Mouse (Mus musculus): ENCODE measurements around the gene Otog. TPM values are rescaled to one million over a fixed set of nuclear protein-coding genes. Genes with fewer than 3 reads are reported as not detected.

Gene Otog
- 0.08 TPM in 1 of 2 replicates, not detected in the other for polyA plus RNA-seq (2014; fragmentation: Nextera tagmentation; extraction: Ambion mirVana)

- Histone ChIP-seq H3K27ac (replicated peaks in 1 of 2; ENCODE audit: control insufficient read depth in 1 of 2, insufficient read depth in 1 of 2, low read depth in 2 of 2, low read length in 2 of 2) (no peak within 1 kb of the TSS), H3K4me2 (ENCODE audit: low read length) (no peak within 1 kb of the TSS), H3K9me3 (ENCODE audit: control insufficient read depth, low read length) (no peaks in the 10 kb centered on the region), H3K36me3 (ENCODE audit: control insufficient read depth, insufficient read depth, low read length) (no peaks in the 10 kb centered on the region), H3K9ac (ENCODE audit: low read length) (no peak within 1 kb of the TSS), H3K27me3 (ENCODE audit: control insufficient read depth, insufficient read depth, low read length) (0 out of 2 replicates have a peak, but pooled peaks cover 5% of the 10 kb centered on the region), H3K4me1 (ENCODE audit: control insufficient read depth in 2 of 2, insufficient read depth in 2 of 2, low read length in 2 of 2) (peaks cover 6 to 7% of the 10 kb centered on the region in 2 experiments; a peak in 2 of 4 replicates), H3K4me3 (ENCODE audit: control insufficient read depth in 1 of 2, insufficient read depth in 1 of 2, low read depth in 1 of 2, low read length in 2 of 2) (no peak within 1 kb of the TSS)
- no peak for ATAC-seq (ENCODE audit: insufficient number of reproducible peaks, insufficient read depth, low FRiP score, low read depth)
- WGBS = 56% methylated on average over 2 of the region's 2 CpGs
Observed at GRCm38 (mm10) chr7:46240696-46241095, at the start of gene Otog. TSS of gene Otog (plus strand) at chr7:46240987.

- H3K4me2 ChIP-seq (ENCODE audit: low read length) = no peak overlapping the region
- no peaks in the 10 kb centered on the region for H3K9me3 ChIP-seq (ENCODE audit: control insufficient read depth, low read length)
- no peaks in the 10 kb centered on the region for H3K36me3 ChIP-seq (ENCODE audit: control insufficient read depth, insufficient read depth, low read length)
- no peak for ATAC-seq (ENCODE audit: insufficient number of reproducible peaks, insufficient read depth, low FRiP score, low read depth)
- H3K27me3 ChIP-seq (ENCODE audit: control insufficient read depth, insufficient read depth, low read length) = no peaks in the 10 kb centered on the region
- no peak overlapping the region for H3K4me3 ChIP-seq (ENCODE audit: control insufficient read depth in 1 of 2, insufficient read depth in 1 of 2, low read depth in 1 of 2, low read length in 2 of 2)
- WGBS = 73% methylated on average over 5 of the region's 5 CpGs
- no peak overlapping the region for H3K9ac ChIP-seq (ENCODE audit: low read length)
- H3K4me1 ChIP-seq (ENCODE audit: control insufficient read depth in 2 of 2, insufficient read depth in 2 of 2, low read length in 2 of 2) = no peaks in the 10 kb centered on the region
- no peak overlapping the region for H3K27ac ChIP-seq (replicated peaks in 1 of 2; ENCODE audit: control insufficient read depth in 1 of 2, insufficient read depth in 1 of 2, low read depth in 2 of 2, low read length in 2 of 2)
Observed at GRCm38 (mm10) chr7:46195356-46195755, 45.4 kb upstream of the Otog start.

GRCm38 (mm10) chr7:46200021-46200420, 40.8 kb upstream of the Otog start:
- 69% methylated on average over 6 of the region's 6 CpGs for WGBS
- no peak overlapping the region for H3K4me2 ChIP-seq (ENCODE audit: low read length)
- ATAC-seq (ENCODE audit: insufficient number of reproducible peaks, insufficient read depth, low FRiP score, low read depth) = no peak
- H3K9me3 ChIP-seq (ENCODE audit: control insufficient read depth, low read length) = no peaks in the 10 kb centered on the region
- no peaks in the 10 kb centered on the region for H3K36me3 ChIP-seq (ENCODE audit: control insufficient read depth, insufficient read depth, low read length)
- H3K4me1 ChIP-seq (ENCODE audit: control insufficient read depth in 2 of 2, insufficient read depth in 2 of 2, low read length in 2 of 2) = peaks cover 0 to 3% of the 10 kb centered on the region in 2 experiments; a peak in 1 of 4 replicates
- H3K9ac ChIP-seq (ENCODE audit: low read length) = no peak overlapping the region
- H3K4me3 ChIP-seq (ENCODE audit: control insufficient read depth in 1 of 2, insufficient read depth in 1 of 2, low read depth in 1 of 2, low read length in 2 of 2) = no peak overlapping the region
- no peak overlapping the region for H3K27ac ChIP-seq (replicated peaks in 1 of 2; ENCODE audit: control insufficient read depth in 1 of 2, insufficient read depth in 1 of 2, low read depth in 2 of 2, low read length in 2 of 2)
- no peaks in the 10 kb centered on the region for H3K27me3 ChIP-seq (ENCODE audit: control insufficient read depth, insufficient read depth, low read length)

GRCm38 (mm10) chr7:46201649-46202048, 39.1 kb upstream of the Otog start:
- Histone ChIP-seq H3K4me2 (ENCODE audit: low read length) (no peak overlapping the region), H3K4me1 (ENCODE audit: control insufficient read depth in 2 of 2, insufficient read depth in 2 of 2, low read length in 2 of 2) (peaks cover 0 to 3% of the 10 kb centered on the region in 2 experiments; a peak in 1 of 4 replicates), H3K9ac (ENCODE audit: low read length) (no peak overlapping the region), H3K9me3 (ENCODE audit: control insufficient read depth, low read length) (no peaks in the 10 kb centered on the region), H3K27me3 (ENCODE audit: control insufficient read depth, insufficient read depth, low read length) (no peaks in the 10 kb centered on the region; the same call in 1 of the 2 replicates), H3K36me3 (ENCODE audit: control insufficient read depth, insufficient read depth, low read length) (no peaks in the 10 kb centered on the region), H3K27ac (replicated peaks in 1 of 2; ENCODE audit: control insufficient read depth in 1 of 2, insufficient read depth in 1 of 2, low read depth in 2 of 2, low read length in 2 of 2) (no peak overlapping the region), H3K4me3 (ENCODE audit: control insufficient read depth in 1 of 2, insufficient read depth in 1 of 2, low read depth in 1 of 2, low read length in 2 of 2) (no peak overlapping the region)
- WGBS = 24% methylated on average over 14 of the region's 14 CpGs
- ATAC-seq (ENCODE audit: insufficient number of reproducible peaks, insufficient read depth, low FRiP score, low read depth) = no peak

- no peaks in the 10 kb centered on the region for H3K9me3 ChIP-seq (ENCODE audit: control insufficient read depth, low read length)
- peaks cover 0 to 3% of the 10 kb centered on the region in 2 experiments; a peak in 1 of 4 replicates for H3K4me1 ChIP-seq (ENCODE audit: control insufficient read depth in 2 of 2, insufficient read depth in 2 of 2, low read length in 2 of 2)
- no peaks in the 10 kb centered on the region; the same call in 1 of the 2 replicates for H3K27me3 ChIP-seq (ENCODE audit: control insufficient read depth, insufficient read depth, low read length)
- H3K4me2 ChIP-seq (ENCODE audit: low read length) = no peak overlapping the region
- WGBS = 41% methylated on average over 11 of the region's 11 CpGs
- no peaks in the 10 kb centered on the region for H3K36me3 ChIP-seq (ENCODE audit: control insufficient read depth, insufficient read depth, low read length)
- no peak overlapping the region for H3K9ac ChIP-seq (ENCODE audit: low read length)
- no peak overlapping the region for H3K4me3 ChIP-seq (ENCODE audit: control insufficient read depth in 1 of 2, insufficient read depth in 1 of 2, low read depth in 1 of 2, low read length in 2 of 2)
- ATAC-seq (ENCODE audit: insufficient number of reproducible peaks, insufficient read depth, low FRiP score, low read depth) = no peak
- H3K27ac ChIP-seq (replicated peaks in 1 of 2; ENCODE audit: control insufficient read depth in 1 of 2, insufficient read depth in 1 of 2, low read depth in 2 of 2, low read length in 2 of 2) = no peak overlapping the region
Observed at GRCm38 (mm10) chr7:46204046-46204471, 36.7 kb upstream of the Otog start.

- Histone ChIP-seq H3K27me3 (ENCODE audit: control insufficient read depth, insufficient read depth, low read length) (no peaks in the 10 kb centered on the region; the same call in 1 of the 2 replicates), H3K4me3 (ENCODE audit: control insufficient read depth in 1 of 2, insufficient read depth in 1 of 2, low read depth in 1 of 2, low read length in 2 of 2) (no peak overlapping the region), H3K36me3 (ENCODE audit: control insufficient read depth, insufficient read depth, low read length) (no peaks in the 10 kb centered on the region), H3K4me1 (ENCODE audit: control insufficient read depth in 2 of 2, insufficient read depth in 2 of 2, low read length in 2 of 2) (peaks cover 0 to 3% of the 10 kb centered on the region in 2 experiments; a peak in 1 of 4 replicates), H3K4me2 (ENCODE audit: low read length) (no peak overlapping the region), H3K9ac (ENCODE audit: low read length) (no peak overlapping the region), H3K9me3 (ENCODE audit: control insufficient read depth, low read length) (no peaks in the 10 kb centered on the region), H3K27ac (replicated peaks in 1 of 2; ENCODE audit: control insufficient read depth in 1 of 2, insufficient read depth in 1 of 2, low read depth in 2 of 2, low read length in 2 of 2) (no peak overlapping the region)
- WGBS = 71% methylated on average over 6 of the region's 6 CpGs
- ATAC-seq (ENCODE audit: insufficient number of reproducible peaks, insufficient read depth, low FRiP score, low read depth) = no peak
Observed at GRCm38 (mm10) chr7:46204775-46205174, 36.0 kb upstream of the Otog start.

GRCm38 (mm10) chr7:46208131-46208530, 32.7 kb upstream of the Otog start:
- H3K27me3 ChIP-seq (ENCODE audit: control insufficient read depth, insufficient read depth, low read length) = no peaks in the 10 kb centered on the region; the same call in 1 of the 2 replicates
- H3K4me2 ChIP-seq (ENCODE audit: low read length) = no peak overlapping the region
- no peak overlapping the region for H3K27ac ChIP-seq (replicated peaks in 1 of 2; ENCODE audit: control insufficient read depth in 1 of 2, insufficient read depth in 1 of 2, low read depth in 2 of 2, low read length in 2 of 2)
- H3K4me1 ChIP-seq (ENCODE audit: control insufficient read depth in 2 of 2, insufficient read depth in 2 of 2, low read length in 2 of 2) = no peaks in the 10 kb centered on the region
- H3K36me3 ChIP-seq (ENCODE audit: control insufficient read depth, insufficient read depth, low read length) = no peaks in the 10 kb centered on the region
- no peak overlapping the region for H3K4me3 ChIP-seq (ENCODE audit: control insufficient read depth in 1 of 2, insufficient read depth in 1 of 2, low read depth in 1 of 2, low read length in 2 of 2)
- WGBS = 86% methylated on average over 8 of the region's 8 CpGs
- ATAC-seq (ENCODE audit: insufficient number of reproducible peaks, insufficient read depth, low FRiP score, low read depth) = no peak
- H3K9ac ChIP-seq (ENCODE audit: low read length) = no peak overlapping the region
- H3K9me3 ChIP-seq (ENCODE audit: control insufficient read depth, low read length) = no peaks in the 10 kb centered on the region

- Histone ChIP-seq H3K36me3 (ENCODE audit: control insufficient read depth, insufficient read depth, low read length) (no peaks in the 10 kb centered on the region), H3K4me2 (ENCODE audit: low read length) (no peak overlapping the region), H3K9ac (ENCODE audit: low read length) (no peak overlapping the region), H3K27me3 (ENCODE audit: control insufficient read depth, insufficient read depth, low read length) (no peaks in the 10 kb centered on the region; the same call in 1 of the 2 replicates), H3K9me3 (ENCODE audit: control insufficient read depth, low read length) (no peaks in the 10 kb centered on the region), H3K4me3 (ENCODE audit: control insufficient read depth in 1 of 2, insufficient read depth in 1 of 2, low read depth in 1 of 2, low read length in 2 of 2) (no peak overlapping the region), H3K27ac (replicated peaks in 1 of 2; ENCODE audit: control insufficient read depth in 1 of 2, insufficient read depth in 1 of 2, low read depth in 2 of 2, low read length in 2 of 2) (no peak overlapping the region), H3K4me1 (ENCODE audit: control insufficient read depth in 2 of 2, insufficient read depth in 2 of 2, low read length in 2 of 2) (no peaks in the 10 kb centered on the region)
- 86% methylated on average over 6 of the region's 6 CpGs for WGBS
- ATAC-seq (ENCODE audit: insufficient number of reproducible peaks, insufficient read depth, low FRiP score, low read depth) = no peak
Observed at GRCm38 (mm10) chr7:46210276-46210675, 30.5 kb upstream of the Otog start.

Measured in heart, embryonic 14.5 days (tissue).